20 mouse cellular contexts compared by ENCODE assay signal in the genomic region with DNA sequence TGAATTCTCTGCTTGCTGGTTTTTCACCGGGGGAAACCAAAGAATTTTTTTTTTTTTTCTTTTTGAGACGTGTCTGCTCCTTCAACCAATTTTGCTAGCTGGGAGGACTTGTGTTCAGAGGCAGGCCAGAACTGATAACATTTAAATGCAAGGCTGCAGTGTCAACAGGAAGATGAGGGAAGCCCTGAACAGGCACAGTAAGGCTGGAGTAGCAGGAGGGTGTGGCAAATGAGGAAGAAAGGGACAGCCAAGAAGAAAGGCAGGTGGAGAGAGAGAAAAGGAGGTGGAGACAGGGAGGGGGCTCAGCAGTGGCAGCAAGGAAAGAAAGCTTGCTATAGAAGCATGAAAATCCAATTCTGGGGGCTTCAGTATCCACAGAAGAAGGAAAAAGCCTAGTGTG.
DNase-seq lines count a peak whose midpoint lies in the region; ATAC-seq and TF ChIP-seq lines count a peak whose summit lies in the region.
"Had no signal": no experiment of that assay in that cellular context is flagged by ENCODE, and none has a peak within 500 bp of the region (broad histone marks: within the 10 kb centered on the region; RNA-seq: fewer than 3 reads in every experiment).

No protein-coding gene starts in this region.

- H3K9me3 ChIP-seq in midbrain, postnatal 0 days (ENCODE audit: low read length) = no peaks in the 10 kb centered on the region
- H3K9me3 ChIP-seq in midbrain, embryonic 11.5 days (ENCODE audit: control insufficient read depth, low read length) = no peaks in the 10 kb centered on the region
- no peaks in the 10 kb centered on the region for H3K9me3 ChIP-seq in heart, embryonic 12.5 days (replicated peaks)
- H3K9me3 ChIP-seq: embryonic facial prominence, embryonic 10.5 days; embryonic facial prominence, embryonic 12.5 days; forebrain, embryonic 13.5 days; forebrain, embryonic 15.5 days had no signal

- H3K36me3 ChIP-seq in midbrain, postnatal 0 days (ENCODE audit: insufficient read depth, low read length) = no peaks in the 10 kb centered on the region
- H3K36me3 ChIP-seq in midbrain, embryonic 11.5 days (ENCODE audit: control insufficient read depth, insufficient read depth, low read length) = no peaks in the 10 kb centered on the region
- no peaks in the 10 kb centered on the region for H3K36me3 ChIP-seq in testis, adult 2 months (ENCODE audit: control insufficient read depth, insufficient read depth, low read length)
- H3K36me3 ChIP-seq in heart, embryonic 12.5 days = no peaks in the 10 kb centered on the region
- H3K36me3 ChIP-seq: embryonic facial prominence, embryonic 10.5 days; embryonic facial prominence, embryonic 12.5 days; forebrain, embryonic 15.5 days had no signal

- H3K27me3 ChIP-seq in midbrain, postnatal 0 days (ENCODE audit: insufficient read depth, low read length) = no peaks in the 10 kb centered on the region; the same call in 1 of the 2 replicates
- H3K27me3 ChIP-seq in midbrain, embryonic 11.5 days (ENCODE audit: control insufficient read depth, insufficient read depth, low read length) = no peaks in the 10 kb centered on the region; the same call in 1 of the 2 replicates
- H3K27me3 ChIP-seq in testis, adult 2 months (ENCODE audit: control insufficient read depth, insufficient read depth, low read length) = no peaks in the 10 kb centered on the region
- H3K27me3 ChIP-seq in heart, embryonic 12.5 days (replicated peaks) = peaks cover 96% of the 10 kb centered on the region

- 11% methylated on average over 2 of the region's 2 CpGs for WGBS in midbrain, postnatal 0 days
- WGBS in midbrain, embryonic 11.5 days = 7% methylated on average over 2 of the region's 2 CpGs
- WGBS in heart, embryonic 12.5 days = 13% methylated on average over 2 of the region's 2 CpGs

- no peak for ATAC-seq in midbrain, postnatal 0 days (ENCODE audit: low FRiP score)
- ATAC-seq in midbrain, embryonic 11.5 days (ENCODE audit: low FRiP score) = no peak
- ATAC-seq in heart, embryonic 12.5 days (ENCODE audit: insufficient number of reproducible peaks, low FRiP score) = no peak
- ATAC-seq: forebrain, embryonic 13.5 days; forebrain, embryonic 15.5 days; forebrain, postnatal 0 days had no signal

- no peak overlapping the region for H3K4me2 ChIP-seq in midbrain, postnatal 0 days (ENCODE audit: low read depth, low read length, poor library complexity, severe bottlenecking)
- H3K4me2 ChIP-seq in midbrain, embryonic 11.5 days = no peak overlapping the region
- H3K4me2 ChIP-seq in heart, embryonic 12.5 days = no peak overlapping the region
- H3K4me2 ChIP-seq: embryonic facial prominence, embryonic 12.5 days; forebrain, embryonic 13.5 days; forebrain, embryonic 15.5 days had no signal

- H3K9ac ChIP-seq in midbrain, postnatal 0 days (replicated peaks; ENCODE audit: low read length, poor library complexity, severe bottlenecking) = no peak overlapping the region
- H3K9ac ChIP-seq in midbrain, embryonic 11.5 days (ENCODE audit: low read length) = no peak overlapping the region
- H3K9ac ChIP-seq in heart, embryonic 12.5 days = no peak overlapping the region
- H3K9ac ChIP-seq: embryonic facial prominence, embryonic 12.5 days; forebrain, embryonic 13.5 days; forebrain, embryonic 15.5 days; forebrain, postnatal 0 days had no signal

- no peaks in the 10 kb centered on the region for H3K4me1 ChIP-seq in midbrain, postnatal 0 days (ENCODE audit: insufficient read depth, low read length)
- H3K4me1 ChIP-seq in midbrain, embryonic 11.5 days (ENCODE audit: control insufficient read depth, insufficient read depth, low read length) = peaks cover 13% of the 10 kb centered on the region
- no peaks in the 10 kb centered on the region for H3K4me1 ChIP-seq in testis, adult 2 months (ENCODE audit: control insufficient read depth, insufficient read depth, low read length)
- peaks cover 12% of the 10 kb centered on the region for H3K4me1 ChIP-seq in heart, embryonic 12.5 days (replicated peaks)
- H3K4me1 ChIP-seq: forebrain, embryonic 15.5 days had no signal

- 0 out of 2 replicates have a peak overlapping the region, but pooled peaks have one; percentile 26 for H3K27ac ChIP-seq in midbrain, postnatal 0 days (ENCODE audit: low read depth, low read length)
- H3K27ac ChIP-seq in midbrain, embryonic 11.5 days (ENCODE audit: low read depth, low read length) = no peak overlapping the region
- peak overlapping the region; percentile 3; the same call in 1 of the 2 replicates for H3K27ac ChIP-seq in testis, adult 2 months (ENCODE audit: control insufficient read depth, insufficient read depth, low read depth, low read length)
- no peak overlapping the region for H3K27ac ChIP-seq in heart, embryonic 12.5 days (ENCODE audit: poor library complexity, severe bottlenecking)
- H3K27ac ChIP-seq: embryonic facial prominence, embryonic 10.5 days; embryonic facial prominence, embryonic 12.5 days; forebrain, embryonic 13.5 days; forebrain, embryonic 15.5 days had no signal

- H3K4me3 ChIP-seq in midbrain, postnatal 0 days (ENCODE audit: low read depth, low read length) = no peak overlapping the region
- no peak overlapping the region for H3K4me3 ChIP-seq in midbrain, embryonic 11.5 days (ENCODE audit: low read depth, low read length)
- no peak overlapping the region for H3K4me3 ChIP-seq in testis, adult 2 months (ENCODE audit: control insufficient read depth, low read depth, low read length)
- no peak overlapping the region for H3K4me3 ChIP-seq in heart, embryonic 12.5 days
- H3K4me3 ChIP-seq: embryonic facial prominence, embryonic 10.5 days; embryonic facial prominence, embryonic 12.5 days; forebrain, embryonic 13.5 days; forebrain, embryonic 15.5 days had no signal

- TF ChIP-seq CTCF in midbrain, postnatal 0 days (IDR thresholded peaks at IDR 0.05) = no peak
- TF ChIP-seq CTCF in testis, adult 2 months (IDR thresholded peaks at IDR 0.05; ENCODE audit: control insufficient read depth, insufficient read depth, insufficient replicate concordance, low read depth, low read length) = no peak

- TF ChIP-seq POLR2A in testis, adult 2 months (IDR thresholded peaks at IDR 0.05; ENCODE audit: control insufficient read depth, low read depth, low read length) = no peak

- no peak for DNase-seq in midbrain, postnatal 0 days (ENCODE audit: low spot score)
- DNase-seq in midbrain, embryonic 11.5 days (ENCODE audit: low spot score, missing footprints) = no peak
- DNase-seq in testis, postnatal 14 days (ENCODE audit: low spot score) = no peak
- peak; percentile 9 for DNase-seq in MEL-GATA-1-ER (ENCODE audit: extremely low read depth, low read depth)
- no peak for DNase-seq in cerebellum, postnatal 14 days
- DNase-seq: adrenal gland, adult 2 months; adrenal gland, postnatal 10 days; adrenal gland, postnatal 25 days; cerebellum, adult 11 months; cerebellum, adult 18-20 months; cerebellum, adult 8-10 months; cerebellum, adult 9-11 months; cerebellum, postnatal 25 days; forebrain, postnatal 0 days had no signal

Comparison
In these comparisons a context has a peak if more than half of its experiments do, and no peak if none do; other contexts are left out.
1. H3K27ac ChIP-seq: peak in midbrain, postnatal 0 days (single experiment) and testis, adult 2 months (single experiment); none in midbrain, embryonic 11.5 days (single experiment) and heart, embryonic 12.5 days (single experiment).